Mouse (Mus musculus) lung, embryonic 15.5 days (tissue): ENCODE data around the gene Mindy2. TPM values are rescaled to one million over a fixed set of nuclear protein-coding genes. Genes with fewer than 3 reads are reported as not detected.
"Not testable (repeated sequence)": the region's sequence is repeated elsewhere in the genome, so short reads cannot be mapped to it uniquely, and the experiment has no call there.

Experiments used
- ATAC-seq: fragments of 200-750 bp; cut with Nextera tagmentation; 2 replicates; pipeline ENCODE4 v1.8.0; 2017; ENCODE audit warnings: moderate number of reproducible peaks, borderline replicate concordance; ENCODE audit not compliant: low FRiP score, low TSS enrichment; ENCODE audit errors: extremely low read depth
- H3K27ac ChIP-seq: fragments of 300-500 bp; sonication (generic); 2 replicates; pipeline ENCODE4 v1.5.1; 2015; ENCODE audit warnings: moderate library complexity, mild to moderate bottlenecking, inconsistent platforms
- H3K27me3 ChIP-seq: fragments of 300-500 bp; sonication (generic); 2 replicates; pipeline ENCODE4 v1.6.1; 2015; ENCODE audit warnings: inconsistent platforms
- H3K36me3 ChIP-seq: fragments of 300-500 bp; sonication (generic); 2 replicates; pipeline ENCODE4 v1.6.1; 2015; ENCODE audit warnings: inconsistent platforms
- H3K4me1 ChIP-seq: fragments of 300-500 bp; sonication (generic); 2 replicates; pipeline ENCODE4 v1.6.1; 2015; ENCODE audit warnings: inconsistent platforms
- H3K4me2 ChIP-seq: fragments of 300-500 bp; sonication (generic); 2 replicates; pipeline ENCODE4 v1.6.1; 2015; ENCODE audit warnings: inconsistent platforms, mild to moderate bottlenecking, moderate library complexity
- H3K4me3 ChIP-seq: fragments of 300-500 bp; sonication (generic); 2 replicates; pipeline ENCODE4 v1.5.1; 2015; ENCODE audit warnings: mild to moderate bottlenecking, inconsistent platforms
- H3K9ac ChIP-seq: fragments of 300-500 bp; sonication (generic); 2 replicates; pipeline ENCODE4 v1.6.1; 2015; ENCODE audit warnings: inconsistent platforms
- H3K9me3 ChIP-seq: fragments of 300-500 bp; sonication (generic); 2 replicates; pipeline ENCODE4 v1.6.1; 2016; ENCODE audit warnings: inconsistent platforms
- WGBS: fragments of 180-500 bp; shearing (Covaris S2); methylation state at CpG from one replicate; pipeline ENCODE4 v1.1.7; 2015; 5-methylcytosine and 5-hydroxymethylcytosine counted together
- polyA plus RNA-seq: library from polyadenylated mRNA; unstranded; fragments of >200 nt; fragmentation: Nextera tagmentation; extraction: Ambion mirVana; gene quantifications from 2 replicates; pipeline ENCODE4 v1.2.1, GENCODE M21; 2015

Gene Mindy2
- polyA plus RNA-seq, 1 experiment from 2014 or later: 10.8 TPM

- no peaks in the 10 kb centered on the region for H3K27me3 ChIP-seq
- H3K4me2 ChIP-seq: no peak overlapping the region
- H3K27ac ChIP-seq: no peak overlapping the region
- no peaks in the 10 kb centered on the region for H3K4me1 ChIP-seq
- WGBS: 61% methylated on average over 5 of the region's 5 CpGs
- no peaks in the 10 kb centered on the region for H3K9me3 ChIP-seq
- H3K36me3 ChIP-seq: peaks cover 5% of the 10 kb centered on the region; the same call in 1 of the 2 replicates
- H3K4me3 ChIP-seq: no peak overlapping the region
- H3K9ac ChIP-seq: no peak overlapping the region
- ATAC-seq: no peak
These were observed 89.3 kb downstream of the Mindy2 start for GRCm38 (mm10) chr9:70567651-70568050.

GRCm38 (mm10) chr9:70562825-70563224 lies 94.1 kb downstream of the Mindy2 start:
- no peaks in the 10 kb centered on the region for H3K27me3 ChIP-seq
- H3K36me3 ChIP-seq: peaks cover 21% of the 10 kb centered on the region; the same call in 1 of the 2 replicates
- no peaks in the 10 kb centered on the region for H3K9me3 ChIP-seq
- H3K4me2 ChIP-seq: no peak overlapping the region
- no peak overlapping the region for H3K27ac ChIP-seq
- WGBS: 80% methylated on average over 3 of the region's 3 CpGs
- no peak for ATAC-seq
- H3K4me3 ChIP-seq: no peak overlapping the region
- no peaks in the 10 kb centered on the region for H3K4me1 ChIP-seq
- no peak overlapping the region for H3K9ac ChIP-seq

- Histone ChIP-seq H3K27me3 (no peaks in the 10 kb centered on the region), H3K4me3 (no peak overlapping the region), H3K4me1 (no peaks in the 10 kb centered on the region), H3K36me3 (peaks cover 25% of the 10 kb centered on the region), H3K9me3 (no peaks in the 10 kb centered on the region), H3K9ac (no peak overlapping the region), H3K27ac (no peak overlapping the region), H3K4me2 (no peak overlapping the region)
- ATAC-seq: no peak
- WGBS: 84% methylated on average over 5 of the region's 5 CpGs
These were observed 100.2 kb downstream of the Mindy2 start for GRCm38 (mm10) chr9:70556796-70557195.

GRCm38 (mm10) chr9:70555431-70555830 lies 101.5 kb downstream of the Mindy2 start:
- Histone ChIP-seq H3K27ac (no peak overlapping the region), H3K4me1 (no peaks in the 10 kb centered on the region), H3K9me3 (no peaks in the 10 kb centered on the region), H3K36me3 (peaks cover 24% of the 10 kb centered on the region), H3K27me3 (no peaks in the 10 kb centered on the region), H3K9ac (no peak overlapping the region), H3K4me2 (no peak overlapping the region), H3K4me3 (no peak overlapping the region)
- ATAC-seq: no peak

GRCm38 (mm10) chr9:70552233-70552632 lies 104.7 kb downstream of the Mindy2 start:
- not testable (repeated sequence) for H3K9me3 ChIP-seq, H3K4me3 ChIP-seq, H3K4me1 ChIP-seq, ATAC-seq, H3K27me3 ChIP-seq, H3K9ac ChIP-seq, H3K27ac ChIP-seq, H3K4me2 ChIP-seq
- WGBS: 86% methylated on average over 2 of the region's 2 CpGs
- peaks cover 25% of the 10 kb centered on the region for H3K36me3 ChIP-seq

- 98% methylated on average over 1 of the region's 1 CpGs for WGBS
- no peaks in the 10 kb centered on the region for H3K9me3 ChIP-seq
- no peak overlapping the region for H3K4me2 ChIP-seq
- no peak overlapping the region for H3K4me3 ChIP-seq
- no peak overlapping the region for H3K9ac ChIP-seq
- no peak overlapping the region for H3K27ac ChIP-seq
- no peaks in the 10 kb centered on the region for H3K27me3 ChIP-seq
- no peak for ATAC-seq
- H3K4me1 ChIP-seq: no peaks in the 10 kb centered on the region
- H3K36me3 ChIP-seq: peaks cover 25% of the 10 kb centered on the region
These were observed 105.5 kb downstream of the Mindy2 start for GRCm38 (mm10) chr9:70551524-70551923.

Other genes with a start within 250 kb of the Mindy2 start
- 246 TPM in 2 replicates for gene Ccnb2, start 235.6 kb downstream of the Mindy2 start, polyA plus RNA-seq
- gene Rnf111, start 153.4 kb downstream of the Mindy2 start, polyA plus RNA-seq: 25.8 and 27.0 TPM in 2 replicates
- 40.7 and 47.3 TPM in 2 replicates for gene Sltm, start 114.4 kb downstream of the Mindy2 start, polyA plus RNA-seq
- 0.31 and 0.47 TPM in 2 replicates for gene Gm10642, start 923 bp downstream of the Mindy2 start, polyA plus RNA-seq
- 83.9 and 85.7 TPM in 2 replicates for gene Adam10, start 21.8 kb upstream of the Mindy2 start, polyA plus RNA-seq